ENCODE assay signal across 15 mouse cellular contexts in genomic region chr17:90453280-90453679, GRCm38 (mm10).
DNase-seq lines count a peak whose midpoint lies in the region; ATAC-seq and TF ChIP-seq lines count a peak whose summit lies in the region.
"Had no signal": no experiment of that assay in that cellular context is flagged by ENCODE, and none has a peak within 500 bp of the region (broad histone marks: within the 10 kb centered on the region; RNA-seq: fewer than 3 reads in every experiment).

No protein-coding gene starts in this region.

- peaks cover 16% of the 10 kb centered on the region for H3K4me1 ChIP-seq in hindbrain, embryonic 12.5 days
- H3K4me1 ChIP-seq in midbrain, postnatal 0 days (ENCODE audit: insufficient read depth, low read length) = peaks cover 6% of the 10 kb centered on the region; the same call in 1 of the 2 replicates
- H3K4me1 ChIP-seq in intestine, postnatal 0 days (replicated peaks; ENCODE audit: control insufficient read depth, insufficient read depth, low read length) = no peaks in the 10 kb centered on the region

- no peak for DNase-seq in layer of hippocampus, adult 2 months (ENCODE audit: low spot score in 2 of 2)
- no peak for DNase-seq in layer of hippocampus, adult 8-10 months (ENCODE audit: low spot score in 2 of 2)
- peak; percentile 8 to 38 for DNase-seq in cerebellum, postnatal 14 days
- DNase-seq in midbrain, postnatal 0 days (ENCODE audit: low spot score) = no peak
- no peak for DNase-seq in urinary bladder, postnatal 14 days (ENCODE audit: low spot score)
- DNase-seq in gastrocnemius, adult 2 months = no peak
- DNase-seq: gastrocnemius, postnatal 10 days; kidney, postnatal 25 days had no signal

- intact Hi-C loops in gastrocnemius, adult 2 months (cut with DNase I) = no loop called here

- peak overlapping the region; percentile 42 for H3K4me3 ChIP-seq in layer of hippocampus, adult 2 months
- H3K4me3 ChIP-seq in hindbrain, embryonic 12.5 days = no peak overlapping the region; the same call in 1 of the 2 replicates
- H3K4me3 ChIP-seq in midbrain, postnatal 0 days (ENCODE audit: low read depth, low read length) = peak overlapping the region; percentile 74
- H3K4me3 ChIP-seq in gastrocnemius, adult 2 months = no peak overlapping the region
- H3K4me3 ChIP-seq in intestine, postnatal 0 days (ENCODE audit: low read depth, low read length) = no peak overlapping the region
- H3K4me3 ChIP-seq: erythroblast, embryonic 14.5 days; heart, embryonic 15.5 days; intestine, embryonic 15.5 days; lung, embryonic 15.5 days; megakaryocyte, embryonic 14.5 days had no signal

- no peak for TF ChIP-seq CTCF in layer of hippocampus, adult 2 months (conservative IDR thresholded peaks at IDR 0.05)
- TF ChIP-seq CTCF in midbrain, postnatal 0 days (IDR thresholded peaks at IDR 0.05) = no peak
- no peak for TF ChIP-seq CTCF in gastrocnemius, adult 2 months (IDR thresholded peaks at IDR 0.05)
- no peak for TF ChIP-seq CTCF in intestine, postnatal 0 days (IDR thresholded peaks at IDR 0.05; ENCODE audit: low read depth)

- peak overlapping the region; percentile 93 for H3K4me2 ChIP-seq in hindbrain, embryonic 12.5 days (replicated peaks)
- peak overlapping the region; percentile 71 for H3K4me2 ChIP-seq in midbrain, postnatal 0 days (ENCODE audit: low read depth, low read length, poor library complexity, severe bottlenecking)
- no peak overlapping the region for H3K4me2 ChIP-seq in intestine, postnatal 0 days (replicated peaks; ENCODE audit: low read depth)
- H3K4me2 ChIP-seq: heart, embryonic 15.5 days; intestine, embryonic 15.5 days; lung, embryonic 15.5 days had no signal

- peaks cover 15% of the 10 kb centered on the region for H3K27me3 ChIP-seq in hindbrain, embryonic 12.5 days
- H3K27me3 ChIP-seq in midbrain, postnatal 0 days (ENCODE audit: insufficient read depth, low read length) = no peaks in the 10 kb centered on the region
- peaks cover 24% of the 10 kb centered on the region for H3K27me3 ChIP-seq in intestine, postnatal 0 days (replicated peaks; ENCODE audit: control insufficient read depth, insufficient read depth, low read length)

- no peak for ATAC-seq in hindbrain, embryonic 12.5 days (ENCODE audit: low FRiP score)
- ATAC-seq in midbrain, postnatal 0 days (ENCODE audit: low FRiP score) = no peak
- ATAC-seq in intestine, postnatal 0 days = no peak
- ATAC-seq: intestine, embryonic 15.5 days had no signal

- no peak overlapping the region for H3K9ac ChIP-seq in hindbrain, embryonic 12.5 days
- peak overlapping the region; percentile 34; the same call in 1 of the 2 replicates for H3K9ac ChIP-seq in midbrain, postnatal 0 days (replicated peaks; ENCODE audit: low read length, poor library complexity, severe bottlenecking)
- no peak overlapping the region for H3K9ac ChIP-seq in intestine, postnatal 0 days (ENCODE audit: low read depth, low read length)
- H3K9ac ChIP-seq: heart, embryonic 15.5 days; intestine, embryonic 15.5 days; lung, embryonic 15.5 days had no signal

- peak overlapping the region; percentile 90 for H3K27ac ChIP-seq in layer of hippocampus, adult 2 months
- H3K27ac ChIP-seq in hindbrain, embryonic 12.5 days = no peak overlapping the region
- peak overlapping the region; percentile 48 for H3K27ac ChIP-seq in midbrain, postnatal 0 days (ENCODE audit: low read depth, low read length)
- H3K27ac ChIP-seq in gastrocnemius, adult 2 months = no peak overlapping the region
- H3K27ac ChIP-seq in intestine, postnatal 0 days (ENCODE audit: low read depth, low read length) = no peak overlapping the region
- H3K27ac ChIP-seq: heart, embryonic 15.5 days; intestine, embryonic 15.5 days; lung, embryonic 15.5 days had no signal

- no peaks in the 10 kb centered on the region for H3K9me3 ChIP-seq in hindbrain, embryonic 12.5 days (replicated peaks)
- no peaks in the 10 kb centered on the region for H3K9me3 ChIP-seq in midbrain, postnatal 0 days (ENCODE audit: low read length)
- no peaks in the 10 kb centered on the region for H3K9me3 ChIP-seq in intestine, postnatal 0 days (ENCODE audit: control insufficient read depth)
- H3K9me3 ChIP-seq: heart, embryonic 15.5 days; intestine, embryonic 15.5 days; lung, embryonic 15.5 days had no signal

- H3K36me3 ChIP-seq in hindbrain, embryonic 12.5 days = no peaks in the 10 kb centered on the region
- no peaks in the 10 kb centered on the region for H3K36me3 ChIP-seq in midbrain, postnatal 0 days (ENCODE audit: insufficient read depth, low read length)
- H3K36me3 ChIP-seq in intestine, postnatal 0 days (ENCODE audit: control insufficient read depth, insufficient read depth) = no peaks in the 10 kb centered on the region
- H3K36me3 ChIP-seq: heart, embryonic 15.5 days; intestine, embryonic 15.5 days; lung, embryonic 15.5 days had no signal

- WGBS in hindbrain, embryonic 12.5 days = 57% methylated on average over 4 of the region's 4 CpGs
- 50% methylated on average over 4 of the region's 4 CpGs for WGBS in midbrain, postnatal 0 days
- 46% methylated on average over 4 of the region's 4 CpGs for WGBS in intestine, postnatal 0 days

Comparison
In these comparisons a context has a peak if more than half of its experiments do, and no peak if none do; other contexts are left out.
1. DNase-seq: peak in cerebellum, postnatal 14 days (2 of 2); none in layer of hippocampus, adult 2 months (0 of 2), layer of hippocampus, adult 8-10 months (0 of 2), midbrain, postnatal 0 days (single experiment), urinary bladder, postnatal 14 days (single experiment) and gastrocnemius, adult 2 months (single experiment).
2. H3K27ac ChIP-seq: peak in layer of hippocampus, adult 2 months (single experiment) and midbrain, postnatal 0 days (single experiment); none in hindbrain, embryonic 12.5 days (single experiment), gastrocnemius, adult 2 months (single experiment) and intestine, postnatal 0 days (single experiment).
3. H3K4me3 ChIP-seq: peak in layer of hippocampus, adult 2 months (single experiment) and midbrain, postnatal 0 days (single experiment); none in hindbrain, embryonic 12.5 days (single experiment), gastrocnemius, adult 2 months (single experiment) and intestine, postnatal 0 days (single experiment).